Mouse (Mus musculus) kidney, adult 2 months (tissue): Measurements from ENCODE around the gene Vmn1r111. TPM values are rescaled to one million over a fixed set of nuclear protein-coding genes. Genes with fewer than 3 reads are reported as not detected.
"Not testable (repeated sequence)": the region's sequence is repeated elsewhere in the genome, so short reads cannot be mapped to it uniquely, and the experiment has no call there.

ENCODE experiments used
- DNase-seq: peaks from one replicate; pipeline ENCODE4 v3.0.0; 2021
- H3K27ac ChIP-seq: fragments of 200-500 bp; 2 replicates; pipeline ENCODE4 v1.5.1; 2012; ENCODE audit warnings: low read depth, low read length, control low read depth, inconsistent platforms; ENCODE audit not compliant: insufficient read depth
- H3K27me3 ChIP-seq: fragments of 200-500 bp; replicated peaks from 2 replicates; pipeline ENCODE4 v1.6.1; 2012; ENCODE audit warnings: mild to moderate bottlenecking, moderate library complexity, low read length, inconsistent platforms; ENCODE audit not compliant: control insufficient read depth, insufficient read depth
- H3K36me3 ChIP-seq: fragments of 200-500 bp; 2 replicates; pipeline ENCODE4 v1.6.1; 2012; ENCODE audit warnings: mild to moderate bottlenecking, moderate library complexity, low read length, inconsistent platforms; ENCODE audit not compliant: control insufficient read depth, insufficient read depth
- H3K4me1 ChIP-seq: fragments of 200-500 bp; 2 replicates; pipeline ENCODE4 v1.6.1; 2011; ENCODE audit warnings: low read length; ENCODE audit not compliant: control insufficient read depth, insufficient read depth
- H3K4me3 ChIP-seq: fragments of 200-500 bp; 2 replicates; pipeline ENCODE4 v1.5.1; 2011; ENCODE audit warnings: mild to moderate bottlenecking, low read depth, low read length, control low read depth; ENCODE audit not compliant: insufficient read depth
- WGBS: fragments of 180-500 bp; shearing (Covaris S2); methylation state at CpG from one replicate; pipeline ENCODE4 v1.1.7; 2018; 5-methylcytosine and 5-hydroxymethylcytosine counted together
- polyA plus RNA-seq: library from polyadenylated mRNA; depleted of rRNA; stranded (reverse); fragments of >200 nt; gene quantifications from 2 replicates; pipeline ENCODE4 v1.2.3, GENCODE M21; 2012; rRNA removed

Gene Vmn1r111
- not detected in 2 replicates for polyA plus RNA-seq

GRCm38 (mm10) chr7:20703116-20703515 is at the start of gene Vmn1r111:
TSS of gene Vmn1r111 (minus strand) at chr7:20703216.
- H3K27ac ChIP-seq, DNase-seq, H3K27me3 ChIP-seq, H3K4me3 ChIP-seq, H3K36me3 ChIP-seq, H3K4me1 ChIP-seq: not testable (repeated sequence)
- WGBS: no CpG with 5 or more reads among the region's 2 CpGs

GRCm38 (mm10) chr7:20730524-20730923 is 27.5 kb upstream of the Vmn1r111 start, which contains the start of gene Gm10668:
TSS of gene Gm10668 (minus strand) at chr7:20730624.
- DNase-seq, H3K27ac ChIP-seq, H3K4me1 ChIP-seq, H3K36me3 ChIP-seq, H3K4me3 ChIP-seq, H3K27me3 ChIP-seq: not testable (repeated sequence)
- no CpG with 5 or more reads among the region's 1 CpGs for WGBS

- not testable (repeated sequence) for H3K27ac ChIP-seq, H3K36me3 ChIP-seq, H3K4me3 ChIP-seq, DNase-seq, H3K27me3 ChIP-seq, H3K4me1 ChIP-seq
- WGBS: no CpG with 5 or more reads among the region's 3 CpGs
Measured at GRCm38 (mm10) chr7:20668618-20669017, 34.4 kb downstream of the Vmn1r111 start, which contains the start of gene Vmn1r107. TSS of gene Vmn1r107 (plus strand) at chr7:20668918.

Other genes starting within 250 kb of the Vmn1r111 start
- not detected in 2 replicates for gene Gm10670, start 228.3 kb downstream of the Vmn1r111 start, polyA plus RNA-seq
- not detected in 2 replicates for gene Vmn1r103, start 192.7 kb downstream of the Vmn1r111 start, polyA plus RNA-seq
- gene Vmn1r104, start 169.4 kb downstream of the Vmn1r111 start, polyA plus RNA-seq: not detected in 2 replicates
- not detected in 2 replicates for gene Gm5726, start 157.5 kb downstream of the Vmn1r111 start, polyA plus RNA-seq
- gene Gm4141, start 127.0 kb downstream of the Vmn1r111 start, polyA plus RNA-seq: not detected in 2 replicates
- not detected in 2 replicates for gene Gm4513, start 104.2 kb downstream of the Vmn1r111 start, polyA plus RNA-seq
- gene Vmn1r107, start 34.3 kb downstream of the Vmn1r111 start, polyA plus RNA-seq: not detected in 2 replicates
- not detected in 2 replicates for gene Gm10668, start 27.4 kb upstream of the Vmn1r111 start, polyA plus RNA-seq
- not detected in 2 replicates for gene Vmn1r112, start 68.0 kb upstream of the Vmn1r111 start, polyA plus RNA-seq
- not detected in 2 replicates for gene Vmn1r113, start 84.1 kb upstream of the Vmn1r111 start, polyA plus RNA-seq
- not detected in 2 replicates for gene Vmn1r114, start 109.0 kb upstream of the Vmn1r111 start, polyA plus RNA-seq
- not detected in 2 replicates for gene Vmn1r115, start 141.8 kb upstream of the Vmn1r111 start, polyA plus RNA-seq
- not detected in 2 replicates for gene Vmn1r116, start 169.0 kb upstream of the Vmn1r111 start, polyA plus RNA-seq
- not detected in 2 replicates for gene Vmn1r117, start 180.9 kb upstream of the Vmn1r111 start, polyA plus RNA-seq
- not detected in 2 replicates for gene Vmn1r118, start 209.1 kb upstream of the Vmn1r111 start, polyA plus RNA-seq